In the genomic region with DNA sequence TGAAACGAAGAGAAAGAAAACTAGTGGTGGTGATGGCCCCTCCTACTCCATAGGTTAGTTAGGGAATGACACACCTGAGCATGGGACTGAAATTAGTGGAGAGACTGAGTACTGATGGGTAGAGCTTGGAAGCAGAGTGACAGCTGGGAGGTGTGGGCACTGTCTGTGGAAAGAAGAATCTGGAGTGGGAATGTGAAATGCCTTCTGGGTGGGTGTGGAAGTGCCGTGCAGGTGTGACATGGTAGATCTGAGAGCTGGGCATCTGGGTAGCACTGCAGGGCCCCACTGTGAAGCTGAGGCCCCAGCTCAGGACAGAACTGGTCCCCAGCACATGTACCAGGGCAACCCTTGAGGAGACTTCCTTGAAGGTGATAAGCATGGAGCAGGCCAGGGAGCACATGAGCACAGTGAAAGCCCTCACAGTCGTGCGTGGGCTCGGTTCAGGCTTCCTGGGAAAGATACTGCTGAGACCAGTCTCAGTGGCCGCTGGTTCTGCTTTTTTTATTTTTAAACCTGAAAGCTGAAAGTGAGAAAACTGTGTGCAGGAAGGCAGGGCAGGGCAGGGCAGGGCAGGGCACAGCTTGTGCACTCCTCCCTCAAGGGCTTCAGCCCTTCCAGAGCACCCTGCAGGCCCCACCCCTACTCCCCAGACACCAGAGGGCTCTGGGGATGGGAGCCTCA, we compare ENCODE assay signal across 11 mouse cellular contexts. TPM values are rescaled to one million over a fixed set of nuclear protein-coding genes. Genes with fewer than 3 reads are reported as not detected.
DNase-seq lines count a peak whose midpoint lies in the region; ATAC-seq and TF ChIP-seq lines count a peak whose summit lies in the region.
"Had no signal": no experiment of that assay in that cellular context is flagged by ENCODE, and none has a peak within 500 bp of the region (broad histone marks: within the 10 kb centered on the region; RNA-seq: fewer than 3 reads in every experiment).

No protein-coding gene starts in this region.

- ATAC-seq in hindbrain, embryonic 12.5 days (ENCODE audit: low FRiP score) = no peak
- ATAC-seq in hindbrain, embryonic 13.5 days (ENCODE audit: low FRiP score) = no peak
- ATAC-seq in common myeloid progenitor, adult 5-6 weeks (replicated peaks; ENCODE audit: low read depth, poor library complexity, severe bottlenecking) = peak; percentile 42
- ATAC-seq in intestine, postnatal 0 days = 0 out of 2 replicates have a peak, but pooled peaks have one; percentile 24
- ATAC-seq in megakaryocyte, adult 5-6 weeks (ENCODE audit: poor library complexity, severe bottlenecking) = peak; percentile 69
- ATAC-seq: forebrain, embryonic 15.5 days had no signal

- no peak for DNase-seq in embryo, embryonic 10.5 days (ENCODE audit: low spot score)
- DNase-seq in thymus, postnatal 25 days = no peak
- DNase-seq in gastrocnemius, postnatal 25 days = no peak
- DNase-seq: thymus, adult 2 months had no signal

- H3K4me1 ChIP-seq in hindbrain, embryonic 12.5 days = 0 out of 2 replicates have a peak, but pooled peaks cover 2% of the 10 kb centered on the region
- H3K4me1 ChIP-seq in hindbrain, embryonic 13.5 days (replicated peaks) = 0 out of 2 replicates have a peak, but pooled peaks cover 2% of the 10 kb centered on the region
- H3K4me1 ChIP-seq in intestine, postnatal 0 days (replicated peaks; ENCODE audit: control insufficient read depth, insufficient read depth, low read length) = no peaks in the 10 kb centered on the region
- H3K4me1 ChIP-seq: forebrain, embryonic 15.5 days; liver, embryonic 15.5 days had no signal

- no peaks in the 10 kb centered on the region for H3K9me3 ChIP-seq in hindbrain, embryonic 12.5 days (replicated peaks)
- no peaks in the 10 kb centered on the region for H3K9me3 ChIP-seq in hindbrain, embryonic 13.5 days
- H3K9me3 ChIP-seq in intestine, postnatal 0 days (ENCODE audit: control insufficient read depth) = no peaks in the 10 kb centered on the region
- H3K9me3 ChIP-seq: forebrain, embryonic 15.5 days; liver, embryonic 15.5 days had no signal

- no peak overlapping the region for H3K4me2 ChIP-seq in hindbrain, embryonic 12.5 days (replicated peaks)
- H3K4me2 ChIP-seq in hindbrain, embryonic 13.5 days = no peak overlapping the region
- H3K4me2 ChIP-seq in intestine, postnatal 0 days (replicated peaks; ENCODE audit: low read depth) = no peak overlapping the region
- H3K4me2 ChIP-seq: forebrain, embryonic 15.5 days; liver, embryonic 15.5 days had no signal

- no peak for TF ChIP-seq CTCF in intestine, postnatal 0 days (IDR thresholded peaks at IDR 0.05; ENCODE audit: low read depth)

- peak overlapping the region; percentile 62 for H3K27ac ChIP-seq in hindbrain, embryonic 12.5 days
- no peak overlapping the region for H3K27ac ChIP-seq in hindbrain, embryonic 13.5 days
- H3K27ac ChIP-seq in intestine, postnatal 0 days (ENCODE audit: low read depth, low read length) = no peak overlapping the region; the same call in 1 of the 2 replicates
- H3K27ac ChIP-seq: forebrain, embryonic 15.5 days; liver, embryonic 15.5 days had no signal

- no peak overlapping the region for H3K9ac ChIP-seq in hindbrain, embryonic 12.5 days
- H3K9ac ChIP-seq in hindbrain, embryonic 13.5 days = no peak overlapping the region
- H3K9ac ChIP-seq in intestine, postnatal 0 days (ENCODE audit: low read depth, low read length) = peak overlapping the region; percentile 17; the same call in 1 of the 2 replicates
- H3K9ac ChIP-seq: forebrain, embryonic 15.5 days; liver, embryonic 15.5 days had no signal

- peaks cover 46% of the 10 kb centered on the region for H3K36me3 ChIP-seq in hindbrain, embryonic 12.5 days
- peaks cover 68% of the 10 kb centered on the region for H3K36me3 ChIP-seq in hindbrain, embryonic 13.5 days
- peaks cover 73% of the 10 kb centered on the region for H3K36me3 ChIP-seq in intestine, postnatal 0 days (ENCODE audit: control insufficient read depth, insufficient read depth)

- H3K27me3 ChIP-seq in hindbrain, embryonic 12.5 days = no peaks in the 10 kb centered on the region
- H3K27me3 ChIP-seq in hindbrain, embryonic 13.5 days = no peaks in the 10 kb centered on the region
- H3K27me3 ChIP-seq in intestine, postnatal 0 days (replicated peaks; ENCODE audit: control insufficient read depth, insufficient read depth, low read length) = no peaks in the 10 kb centered on the region
- H3K27me3 ChIP-seq: forebrain, embryonic 15.5 days; liver, embryonic 15.5 days had no signal

- no peak overlapping the region for H3K4me3 ChIP-seq in hindbrain, embryonic 12.5 days
- no peak overlapping the region for H3K4me3 ChIP-seq in hindbrain, embryonic 13.5 days
- no peak overlapping the region for H3K4me3 ChIP-seq in intestine, postnatal 0 days (ENCODE audit: low read depth, low read length)
- H3K4me3 ChIP-seq: forebrain, embryonic 15.5 days; liver, embryonic 15.5 days had no signal

- 77% methylated on average over 6 of the region's 6 CpGs for WGBS in hindbrain, embryonic 12.5 days
- WGBS in hindbrain, embryonic 13.5 days = 90% methylated on average over 6 of the region's 6 CpGs
- 32% methylated on average over 6 of the region's 6 CpGs for WGBS in intestine, postnatal 0 days

RNA-seq across cellular contexts. Expression of a gene that starts 51.7 kb away (rescaled TPM):
- polyA plus RNA-seq in hindbrain, embryonic 12.5 days (2016; fragmentation: Nextera tagmentation; extraction: Ambion mirVana) = 14.4 and 14.8 TPM in 2 replicates
- 14.3 TPM in 2 replicates for polyA plus RNA-seq in hindbrain, embryonic 13.5 days (2015; fragmentation: Nextera tagmentation; extraction: Ambion mirVana)
- total RNA-seq in common myeloid progenitor, adult 5-6 weeks (2017) = 2.6 and 3.6 TPM in 2 replicates
- polyA plus RNA-seq in intestine, postnatal 0 days (2015; fragmentation: Nextera tagmentation; extraction: Ambion mirVana) = 92.6 and 95.9 TPM in 2 replicates
- total RNA-seq in megakaryocyte, adult 5-6 weeks (2015) = 9.8 and 11.1 TPM in 2 replicates
- 12.8 and 16.1 TPM in 2 replicates for total RNA-seq in megakaryocyte, adult 5-6 weeks (2017)
- 1 to 10 TPM; 4.9 to 6.9 TPM for total RNA-seq in gastrocnemius, postnatal 25 days (2021)

RNA-seq across cellular contexts. Expression of a gene that starts 51.8 kb away (rescaled TPM):
- 70.0 and 76.2 TPM in 2 replicates for polyA plus RNA-seq in hindbrain, embryonic 12.5 days (2016; fragmentation: Nextera tagmentation; extraction: Ambion mirVana)
- 58.7 and 60.0 TPM in 2 replicates for polyA plus RNA-seq in hindbrain, embryonic 13.5 days (2015; fragmentation: Nextera tagmentation; extraction: Ambion mirVana)
- 10.6 and 12.4 TPM in 2 replicates for total RNA-seq in common myeloid progenitor, adult 5-6 weeks (2017)
- 226 and 259 TPM in 2 replicates for polyA plus RNA-seq in intestine, postnatal 0 days (2015; fragmentation: Nextera tagmentation; extraction: Ambion mirVana)
- 3.9 and 4.2 TPM in 2 replicates for total RNA-seq in megakaryocyte, adult 5-6 weeks (2015)
- 5.8 and 7.1 TPM in 2 replicates for total RNA-seq in megakaryocyte, adult 5-6 weeks (2017)
- 10 to 100 TPM; 30.5 to 35.9 TPM for total RNA-seq in gastrocnemius, postnatal 25 days (2021)

Comparison
In these comparisons a context has a peak if more than half of its experiments do, and no peak if none do; other contexts are left out.
1. ATAC-seq: peak in common myeloid progenitor, adult 5-6 weeks (single experiment), intestine, postnatal 0 days (single experiment) and megakaryocyte, adult 5-6 weeks (single experiment); none in hindbrain, embryonic 12.5 days (single experiment) and hindbrain, embryonic 13.5 days (single experiment).